Mouse (Mus musculus): Measurements from ENCODE around the gene Pip5k1c.

The Pip5k1c gene

DNA sequence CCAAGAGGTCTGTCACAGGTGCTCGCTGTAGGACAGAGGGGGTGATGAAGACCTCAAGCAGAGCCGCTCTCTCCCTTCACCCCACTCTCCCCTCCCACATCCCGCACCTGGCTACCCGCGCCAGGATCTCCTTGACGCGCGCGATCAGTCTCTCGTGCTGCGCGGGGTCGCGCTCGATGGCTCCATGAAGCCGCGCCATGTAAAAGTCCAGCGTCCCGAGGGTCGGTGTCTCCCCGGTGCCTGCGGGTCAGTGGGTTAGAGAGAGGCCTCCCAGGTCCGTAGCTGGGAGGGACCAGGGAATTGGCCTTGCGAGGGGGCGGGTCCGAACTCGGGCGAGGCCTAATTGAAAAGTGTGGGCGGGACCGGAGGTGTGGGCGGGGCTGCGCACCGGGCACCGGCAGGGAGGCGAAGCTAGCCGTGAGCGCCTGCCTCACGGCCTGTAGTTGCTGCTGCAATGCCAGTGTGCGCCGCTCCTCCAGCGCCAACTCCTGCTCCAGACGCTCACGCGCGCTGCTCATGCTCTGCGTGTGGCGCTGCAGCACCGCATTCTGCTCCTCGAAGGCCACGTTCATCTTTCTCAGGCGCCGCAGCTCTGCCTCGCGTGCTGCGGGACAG, 53.8 kb downstream of the Pip5k1c start:
- WGBS, result 22% methylated on average over 55 of the region's 55 CpGs

- 19% methylated on average over 12 of the region's 12 CpGs for WGBS
Measured at GRCm38 (mm10) chr10:81349146-81349545, 56.4 kb downstream of the Pip5k1c start.

GRCm38 (mm10) chr10:81349961-81350350, 57.2 kb downstream of the Pip5k1c start:
- WGBS, result under 1% methylated on average over 29 of the region's 29 CpGs

DNA sequence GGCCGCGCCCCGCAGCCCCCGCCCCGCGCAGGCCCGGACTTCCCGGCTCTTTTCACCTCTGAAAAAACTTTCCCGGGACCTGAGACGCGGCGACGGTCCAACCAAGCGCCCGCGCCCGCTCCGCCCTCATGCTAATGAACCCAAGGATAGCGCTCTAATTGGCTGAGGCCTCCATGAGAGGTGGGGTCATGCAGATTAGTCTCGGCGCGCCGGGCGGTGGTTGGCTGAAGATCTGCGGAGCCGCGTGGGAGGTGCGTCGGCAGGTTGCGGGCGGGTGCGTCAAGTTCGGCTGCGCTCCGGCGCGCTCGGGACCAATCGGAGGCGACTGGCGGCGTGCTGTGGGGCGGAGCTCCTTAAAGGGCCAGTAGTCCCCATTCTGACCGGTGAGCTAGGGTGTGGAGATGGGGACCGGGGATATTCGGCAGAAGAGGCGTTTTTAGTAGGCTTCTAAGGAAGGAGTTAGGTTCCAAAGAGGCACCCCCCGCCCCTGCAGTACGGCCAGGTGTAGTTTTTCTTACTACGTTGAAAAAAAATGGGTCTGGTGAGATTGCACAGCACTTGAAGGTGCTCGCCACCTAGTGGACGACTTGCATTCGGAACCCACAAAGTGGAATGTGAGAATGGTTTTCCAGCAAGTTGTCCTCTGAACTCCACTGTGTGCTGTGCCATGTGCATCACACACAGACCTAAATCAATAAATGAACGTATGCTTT, 57.7 kb downstream of the Pip5k1c start, which contains the start of gene Hmg20b:
Gene Hmg20b (minus strand): TSS at position 130 of the 713 bp plus-strand sequence.
- under 1% methylated on average over 54 of the region's 54 CpGs for WGBS

- 33% methylated on average over 9 of the region's 9 CpGs for WGBS
Measured at GRCm38 (mm10) chr10:81351678-81352291, 59.0 kb downstream of the Pip5k1c start.

- 71% methylated on average over 9 of the region's 9 CpGs for WGBS
Measured at GRCm38 (mm10) chr10:81354738-81355477, 62.1 kb downstream of the Pip5k1c start.

DNA sequence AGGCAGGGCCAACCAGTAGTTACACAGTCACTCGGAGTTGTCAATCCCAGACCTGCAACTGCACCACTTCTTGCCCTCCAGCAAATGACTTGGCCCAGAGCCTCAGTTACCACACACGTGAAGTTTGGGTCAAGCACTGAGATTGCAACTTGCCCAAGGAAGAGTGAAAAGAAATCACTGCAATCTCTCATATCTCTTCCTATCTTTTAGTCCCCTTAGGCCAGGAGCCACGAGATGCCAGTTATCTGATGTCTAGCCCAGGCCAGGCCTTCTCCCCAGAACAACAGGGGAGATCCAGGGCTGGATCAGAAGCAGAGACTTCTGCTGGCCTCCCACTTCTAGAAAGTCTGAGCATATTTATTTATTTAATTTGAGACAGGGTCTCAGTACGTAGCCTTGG, 62.8 kb downstream of the Pip5k1c start:
- 82% methylated on average over 4 of the region's 4 CpGs for WGBS

GRCm38 (mm10) chr10:81356352-81356990, 63.7 kb downstream of the Pip5k1c start:
- 51% methylated on average over 12 of the region's 12 CpGs for WGBS

GRCm38 (mm10) chr10:81356991-81357844, 64.5 kb downstream of the Pip5k1c start, which contains the start of gene Mfsd12:
Mfsd12 (plus strand) TSS chr10:81357491.
- WGBS, result 2% methylated on average over 79 of the region's 79 CpGs

GRCm38 (mm10) chr10:81358209-81358608, 65.4 kb downstream of the Pip5k1c start:
- 38% methylated on average over 4 of the region's 4 CpGs for WGBS

GRCm38 (mm10) chr10:81358841-81359240, 66.1 kb downstream of the Pip5k1c start:
- 89% methylated on average over 1 of the region's 1 CpGs for WGBS

DNA sequence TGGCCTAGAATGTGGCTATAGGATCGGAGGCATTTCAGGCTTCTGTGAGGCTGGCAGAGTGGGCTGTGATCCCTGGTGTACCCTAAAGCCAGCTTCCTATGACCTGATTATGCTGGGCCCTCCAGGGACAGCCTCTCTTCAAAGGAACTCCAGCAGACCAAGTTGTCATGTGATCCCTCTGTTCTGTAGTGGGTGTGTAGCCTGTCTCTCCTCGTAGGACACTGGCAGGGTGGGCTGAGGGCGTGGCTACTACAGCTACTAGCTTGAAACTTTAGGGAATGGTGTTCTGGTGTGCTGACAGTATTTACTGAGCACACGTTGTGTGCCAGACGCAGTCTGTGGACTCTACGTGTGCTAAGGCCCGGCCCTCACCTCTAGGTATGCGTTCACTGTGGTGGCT, 68.0 kb downstream of the Pip5k1c start:
- 73% methylated on average over 8 of the region's 8 CpGs for WGBS

DNA sequence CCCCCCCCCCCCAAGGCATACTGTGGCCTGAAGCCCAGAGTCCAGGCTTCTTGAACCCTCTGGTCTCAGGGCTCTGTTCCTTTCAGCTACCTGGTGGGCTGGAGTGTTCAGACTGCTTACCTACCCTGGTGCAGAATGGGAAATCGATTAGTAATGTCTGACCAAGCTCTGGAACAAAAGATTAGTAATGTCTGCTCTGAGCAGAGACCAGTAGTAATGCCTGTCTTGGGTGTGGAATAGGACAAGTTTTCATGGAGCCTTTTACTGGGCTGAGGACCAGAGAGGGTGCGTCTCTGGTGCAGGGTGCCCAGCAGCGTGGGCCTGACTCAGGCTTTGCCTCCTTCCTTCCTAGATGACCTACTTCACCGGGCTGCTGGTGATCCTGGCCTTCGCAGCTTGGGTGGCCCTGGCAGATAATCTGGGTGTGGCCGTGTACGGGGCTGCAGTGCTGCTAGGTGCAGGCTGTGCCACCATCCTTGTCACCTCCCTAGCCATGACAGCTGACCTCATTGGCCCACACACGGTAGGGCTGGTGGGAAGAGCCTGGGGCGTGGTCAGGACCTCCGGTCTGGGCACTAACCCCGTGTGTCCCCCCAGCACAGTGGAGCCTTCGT, 69.7 kb downstream of the Pip5k1c start:
- 84% methylated on average over 12 of the region's 12 CpGs for WGBS

DNA sequence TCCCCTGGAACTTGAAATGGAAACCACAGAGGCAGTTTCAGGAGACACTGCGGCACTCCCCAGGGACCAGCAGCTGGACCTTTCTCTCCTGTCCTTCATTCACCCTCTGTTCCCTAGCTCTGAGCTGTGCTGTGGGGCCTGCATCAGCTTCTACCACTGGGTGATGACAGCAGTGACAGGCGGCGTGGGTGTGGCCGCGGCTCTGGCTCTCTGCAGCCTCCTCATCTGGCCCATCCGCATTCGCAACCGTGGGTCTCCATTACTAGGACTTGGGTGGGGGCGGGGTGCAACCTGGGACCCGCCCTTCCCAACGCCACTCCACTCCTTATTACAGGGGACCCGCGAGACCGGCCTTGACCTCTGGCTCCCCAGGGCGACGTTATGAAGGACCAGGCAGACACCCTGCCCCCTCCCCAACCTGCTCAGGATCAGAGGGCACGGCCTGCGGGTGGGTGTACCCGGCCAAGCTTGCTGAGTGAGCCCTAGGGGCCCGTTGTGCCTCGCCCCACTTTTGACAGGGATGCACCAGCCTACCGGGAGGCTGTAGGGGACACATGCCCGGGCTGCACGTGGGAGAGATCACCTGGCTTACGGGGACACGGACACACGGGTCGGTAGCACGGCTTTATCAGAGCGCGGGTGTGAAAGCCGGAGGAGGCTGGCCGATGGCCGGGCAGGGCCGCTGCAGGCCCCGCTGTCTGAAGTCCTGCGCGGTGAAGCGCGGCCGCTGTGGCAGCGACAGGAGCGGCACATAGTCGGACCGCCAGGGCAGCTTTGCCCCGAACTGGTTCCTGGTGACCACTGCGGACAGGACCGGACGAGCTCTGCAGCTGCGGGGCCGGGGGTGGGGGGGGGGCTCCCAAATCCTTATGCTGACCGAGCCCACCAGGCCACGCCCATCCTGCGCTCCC, 70.9 kb downstream of the Pip5k1c start:
- 51% methylated on average over 54 of the region's 54 CpGs for WGBS

- WGBS, result 26% methylated on average over 28 of the region's 28 CpGs
Measured at GRCm38 (mm10) chr10:81364666-81365065, 71.9 kb downstream of the Pip5k1c start.

GRCm38 (mm10) chr10:81365073-81365472, 72.3 kb downstream of the Pip5k1c start:
- WGBS, result 42% methylated on average over 4 of the region's 4 CpGs

DNA sequence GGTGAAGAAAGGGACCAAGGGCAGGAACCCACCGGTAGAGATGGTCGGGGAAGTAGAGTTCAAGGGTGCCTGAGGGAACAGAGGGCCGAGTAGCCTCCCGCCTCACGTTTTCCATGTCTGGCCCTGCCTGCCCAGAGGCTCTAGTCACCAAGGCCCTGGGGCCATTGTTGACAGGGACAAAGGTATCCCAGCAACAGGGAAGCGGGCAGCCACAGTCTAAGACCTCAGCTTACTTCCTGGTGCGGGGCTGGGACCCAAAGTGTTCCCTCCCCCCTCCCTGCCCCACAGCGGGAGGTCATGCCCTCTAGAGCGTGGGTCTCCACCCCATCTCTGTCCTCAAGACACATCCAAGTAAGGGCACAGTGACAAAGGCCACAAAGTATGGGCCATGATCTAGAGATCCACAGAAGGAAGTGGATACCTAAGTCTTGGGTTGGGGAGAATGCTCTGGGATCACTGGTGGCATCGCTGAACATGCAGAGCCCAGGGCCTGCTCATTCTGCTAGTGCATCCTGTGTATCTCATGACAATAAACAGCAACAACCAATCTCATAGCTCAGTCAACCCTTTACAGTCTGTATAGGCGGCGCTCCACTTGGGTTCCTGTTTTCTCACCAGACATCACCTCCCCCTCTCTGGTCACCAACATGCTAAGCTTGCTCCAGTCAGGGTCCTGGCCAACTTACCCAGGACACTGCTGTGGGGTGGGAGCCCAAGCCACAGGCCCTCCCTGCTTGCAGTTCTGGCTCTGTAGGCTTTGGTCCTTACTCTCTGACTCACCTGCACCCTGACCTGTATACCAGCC, 73.1 kb downstream of the Pip5k1c start, which contains the start of gene 4930404N11Rik:
Gene 4930404N11Rik (minus strand): TSS at position 145 of the 805 bp plus-strand sequence.
- 30% methylated on average over 12 of the region's 12 CpGs for WGBS
